Mouse (Mus musculus) spleen, adult 2 months (tissue): Measurements from ENCODE around the gene Itpr3.

Experiments
- CTCF ChIP-seq: fragments of 200-500 bp; IDR thresholded peaks from 2 replicates; pipeline ENCODE4 v1.5.1; 2011; ENCODE audit warnings: mild to moderate bottlenecking, inconsistent platforms; ENCODE audit not compliant: insufficient read depth, insufficient read length, insufficient replicate concordance; ENCODE audit errors: extremely low read depth
- POLR2A ChIP-seq: fragments of 200-500 bp; IDR thresholded peaks from 2 replicates; pipeline ENCODE4 v1.6.1; 2011; ENCODE audit warnings: low read depth, low read length, inconsistent platforms

DNA sequence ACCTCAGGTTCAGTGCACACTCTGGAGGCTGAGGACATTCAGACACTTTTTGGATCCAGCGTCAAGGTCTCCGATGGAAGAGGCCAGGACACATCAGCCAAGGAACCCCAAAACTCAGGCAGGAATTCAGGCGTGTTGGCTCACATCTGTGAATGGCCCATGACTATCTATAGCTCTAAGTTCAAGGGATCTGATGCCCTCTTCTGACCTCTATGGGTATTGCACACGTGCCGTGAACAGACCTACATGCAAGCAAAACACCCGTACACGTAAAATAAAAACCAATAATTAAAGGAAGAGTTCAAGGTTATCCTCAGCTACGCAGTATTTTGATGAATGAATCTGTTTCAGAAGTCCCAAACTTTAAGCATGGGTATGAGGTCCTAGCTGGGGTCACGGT, 49.6 kb downstream of the Itpr3 start:
- peak; percentile 19; the same call in 1 of the 2 replicates for TF ChIP-seq CTCF
- TF ChIP-seq POLR2A: no peak
